Comparison of ENCODE assay signal across 9 mouse cellular contexts in genomic region chr2:29523918-29524811, GRCm38 (mm10).
DNase-seq lines count a peak whose midpoint lies in the region; ATAC-seq and TF ChIP-seq lines count a peak whose summit lies in the region.
"Had no signal": no experiment of that assay in that cellular context is flagged by ENCODE, and none has a peak within 500 bp of the region (broad histone marks: within the 10 kb centered on the region; RNA-seq: fewer than 3 reads in every experiment).

No protein-coding gene starts in this region.

- TF ChIP-seq POLR2A in cerebellum, adult 2 months (IDR thresholded peaks at IDR 0.05; ENCODE audit: borderline replicate concordance, insufficient read depth, low read length), result no peak

- no peaks in the 10 kb centered on the region for H3K27me3 ChIP-seq in cerebellum, adult 2 months (ENCODE audit: control insufficient read depth, insufficient read depth, low read length)
- no peaks in the 10 kb centered on the region for H3K27me3 ChIP-seq in lung, postnatal 0 days (replicated peaks; ENCODE audit: insufficient read depth, low read length)
- H3K27me3 ChIP-seq in hindbrain, embryonic 16.5 days (replicated peaks; ENCODE audit: control insufficient read depth, insufficient read depth, low read length), result no peaks in the 10 kb centered on the region
- peaks cover 23% of the 10 kb centered on the region; the same call in 1 of the 2 replicates for H3K27me3 ChIP-seq in midbrain, embryonic 13.5 days
- H3K27me3 ChIP-seq: limb, embryonic 13.5 days had no signal

- H3K36me3 ChIP-seq in lung, postnatal 0 days (ENCODE audit: insufficient read depth, low read length), result no peaks in the 10 kb centered on the region
- no peaks in the 10 kb centered on the region; the same call in 1 of the 2 replicates for H3K36me3 ChIP-seq in hindbrain, embryonic 16.5 days (ENCODE audit: control insufficient read depth, insufficient read depth, low read length)
- H3K36me3 ChIP-seq in midbrain, embryonic 13.5 days, result no peaks in the 10 kb centered on the region
- H3K36me3 ChIP-seq: limb, embryonic 13.5 days had no signal

- peaks cover 40% of the 10 kb centered on the region for H3K4me1 ChIP-seq in cerebellum, adult 2 months (ENCODE audit: control insufficient read depth, insufficient read depth, low read length)
- no peaks in the 10 kb centered on the region for H3K4me1 ChIP-seq in lung, postnatal 0 days (ENCODE audit: insufficient read depth, low read depth, low read length)
- peaks cover 26% of the 10 kb centered on the region for H3K4me1 ChIP-seq in hindbrain, embryonic 16.5 days (ENCODE audit: control insufficient read depth, insufficient read depth, low read depth, low read length)
- H3K4me1 ChIP-seq in midbrain, embryonic 13.5 days (replicated peaks), result peaks cover 48% of the 10 kb centered on the region

- TF ChIP-seq CTCF in cerebellum, adult 2 months (IDR thresholded peaks at IDR 0.05; ENCODE audit: borderline replicate concordance, insufficient read depth, low read depth, low read length), result no peak
- no peak for TF ChIP-seq CTCF in lung, postnatal 0 days (IDR thresholded peaks at IDR 0.05)

- ATAC-seq in lung, postnatal 0 days, result no peak
- peak; percentile 41 for ATAC-seq in hindbrain, embryonic 16.5 days
- peak; percentile 31; the same call in 1 of the 2 replicates for ATAC-seq in midbrain, embryonic 13.5 days
- ATAC-seq in erythroblast, adult 5-6 weeks (replicated peaks; ENCODE audit: low FRiP score, poor library complexity, severe bottlenecking), result no peak

- H3K9me3 ChIP-seq in lung, postnatal 0 days (ENCODE audit: low read length), result no peaks in the 10 kb centered on the region
- no peaks in the 10 kb centered on the region for H3K9me3 ChIP-seq in hindbrain, embryonic 16.5 days (ENCODE audit: control insufficient read depth, low read length)
- H3K9me3 ChIP-seq in midbrain, embryonic 13.5 days, result no peaks in the 10 kb centered on the region
- H3K9me3 ChIP-seq: limb, embryonic 13.5 days had no signal

- no peak overlapping the region for H3K27ac ChIP-seq in cerebellum, adult 2 months (ENCODE audit: insufficient read depth, low read length)
- H3K27ac ChIP-seq in lung, postnatal 0 days (ENCODE audit: low read length), result no peak overlapping the region
- H3K27ac ChIP-seq in hindbrain, embryonic 16.5 days (ENCODE audit: low read depth, low read length), result no peak overlapping the region
- H3K27ac ChIP-seq in midbrain, embryonic 13.5 days, result peak overlapping the region; percentile 49; the same call in 1 of the 2 replicates
- H3K27ac ChIP-seq: limb, embryonic 13.5 days had no signal

- DNase-seq in cerebellum, adult 2 months, result peak; percentile 40 to 45
- DNase-seq in cerebellum, adult 9-10 months, result no peak
- DNase-seq in lung, postnatal 10 days, result peak; percentile 37
- no peak for DNase-seq in lung, postnatal 0 days (ENCODE audit: low spot score)
- no peak for DNase-seq in thymus, postnatal 4 days

- whole genome bisulfite sequencing in cerebellum, adult 2 months, result 39% methylated on average over 12 of the region's 12 CpGs
- WGBS in lung, postnatal 0 days, result 50% methylated on average over 12 of the region's 12 CpGs
- 43% methylated on average over 12 of the region's 12 CpGs for WGBS in hindbrain, embryonic 16.5 days
- 45% methylated on average over 12 of the region's 12 CpGs for WGBS in midbrain, embryonic 13.5 days

- H3K4me3 ChIP-seq in cerebellum, adult 2 months (replicated peaks; ENCODE audit: insufficient read depth, low read depth, low read length), result no peak overlapping the region
- no peak overlapping the region for H3K4me3 ChIP-seq in lung, postnatal 0 days (ENCODE audit: low read depth, low read length)
- no peak overlapping the region for H3K4me3 ChIP-seq in hindbrain, embryonic 16.5 days (ENCODE audit: low read length)
- no peak overlapping the region for H3K4me3 ChIP-seq in midbrain, embryonic 13.5 days (replicated peaks)
- H3K4me3 ChIP-seq: limb, embryonic 13.5 days had no signal

- H3K9ac ChIP-seq in lung, postnatal 0 days (replicated peaks; ENCODE audit: low read depth), result no peak overlapping the region
- H3K9ac ChIP-seq in hindbrain, embryonic 16.5 days (ENCODE audit: low read depth, low read length), result no peak overlapping the region
- no peak overlapping the region; the same call in 1 of the 2 replicates for H3K9ac ChIP-seq in midbrain, embryonic 13.5 days (replicated peaks)

- no peak for TF ChIP-seq EP300 in lung, postnatal 0 days (IDR thresholded peaks at IDR 0.05)

- H3K4me2 ChIP-seq in lung, postnatal 0 days (replicated peaks; ENCODE audit: low read depth, low read length), result no peak overlapping the region
- H3K4me2 ChIP-seq in hindbrain, embryonic 16.5 days (ENCODE audit: low read length), result no peak overlapping the region
- H3K4me2 ChIP-seq in midbrain, embryonic 13.5 days (replicated peaks), result no peak overlapping the region
- H3K4me2 ChIP-seq: limb, embryonic 13.5 days had no signal

Comparison
In these comparisons a context has a peak if more than half of its experiments do, and no peak if none do; other contexts are left out.
1. DNase-seq: peak in cerebellum, adult 2 months (2 of 2) and lung, postnatal 10 days (single experiment); none in cerebellum, adult 9-10 months (single experiment), lung, postnatal 0 days (single experiment) and thymus, postnatal 4 days (single experiment).
2. ATAC-seq: peak in hindbrain, embryonic 16.5 days (single experiment) and midbrain, embryonic 13.5 days (single experiment); none in lung, postnatal 0 days (single experiment) and erythroblast, adult 5-6 weeks (single experiment).